Mouse (Mus musculus): ENCODE measurements around the gene Rnf31. TPM values are rescaled to one million over a fixed set of nuclear protein-coding genes. Genes with fewer than 3 reads are reported as not detected.

Gene Rnf31
- polyA plus RNA-seq, 1 experiment from 2014 or later = 18.8 TPM

- peak overlapping the region; percentile 72 for H3K27ac ChIP-seq (ENCODE audit: low read depth, low read length)
- H3K9me3 ChIP-seq (ENCODE audit: control insufficient read depth, low read length) = no peaks in the 10 kb centered on the region
- H3K4me2 ChIP-seq (ENCODE audit: low read depth, low read length) = peak overlapping the region; percentile 95
- peak overlapping the region; percentile 58 for H3K9ac ChIP-seq (replicated peaks; ENCODE audit: low read depth, low read length)
- peaks cover 8% of the 10 kb centered on the region; the same call in 1 of the 2 replicates for H3K4me1 ChIP-seq (ENCODE audit: control insufficient read depth, insufficient read depth, low read length)
- no peak; the same call in none of the 2 replicates for ATAC-seq (ENCODE audit: low read depth)
- peak overlapping the region; percentile 54 for H3K4me3 ChIP-seq (ENCODE audit: low read depth, low read length)
- WGBS = 3% methylated on average over 23 of the region's 23 CpGs
- no peaks in the 10 kb centered on the region for H3K27me3 ChIP-seq (ENCODE audit: control insufficient read depth, insufficient read depth, low read length)
- peaks cover 54% of the 10 kb centered on the region for H3K36me3 ChIP-seq (ENCODE audit: control insufficient read depth, insufficient read depth, low read length)
Measured at GRCm38 (mm10) chr14:55634874-55635522, 43.5 kb downstream of the Rnf31 start.

GRCm38 (mm10) chr14:55635523-55636007, 44.1 kb downstream of the Rnf31 start, which contains the start of gene Ipo4:
TSS of gene Ipo4 (minus strand) at chr14:55635957.
- H3K9ac ChIP-seq (replicated peaks; ENCODE audit: low read depth, low read length) = peak within 1 kb of the TSS; percentile 58
- peak within 1 kb of the TSS; percentile 54 for H3K4me3 ChIP-seq (ENCODE audit: low read depth, low read length)
- peak within 1 kb of the TSS; percentile 95 for H3K4me2 ChIP-seq (ENCODE audit: low read depth, low read length)
- ATAC-seq (ENCODE audit: low read depth) = peak; percentile 93
- H3K36me3 ChIP-seq (ENCODE audit: control insufficient read depth, insufficient read depth, low read length) = peaks cover 52% of the 10 kb centered on the region
- peaks cover 8% of the 10 kb centered on the region; the same call in 1 of the 2 replicates for H3K4me1 ChIP-seq (ENCODE audit: control insufficient read depth, insufficient read depth, low read length)
- peak within 1 kb of the TSS; percentile 72 for H3K27ac ChIP-seq (ENCODE audit: low read depth, low read length)
- 2% methylated on average over 30 of the region's 33 CpGs for WGBS
- no peaks in the 10 kb centered on the region for H3K9me3 ChIP-seq (ENCODE audit: control insufficient read depth, low read length)
- no peaks in the 10 kb centered on the region for H3K27me3 ChIP-seq (ENCODE audit: control insufficient read depth, insufficient read depth, low read length)

- Histone ChIP-seq H3K9me3 (ENCODE audit: control insufficient read depth, low read length) (no peaks in the 10 kb centered on the region), H3K27ac (ENCODE audit: low read depth, low read length) (no peak within 1 kb of the TSS), H3K4me2 (ENCODE audit: low read depth, low read length) (no peak within 1 kb of the TSS), H3K27me3 (ENCODE audit: control insufficient read depth, insufficient read depth, low read length) (no peaks in the 10 kb centered on the region), H3K4me3 (ENCODE audit: low read depth, low read length) (no peak within 1 kb of the TSS), H3K36me3 (ENCODE audit: control insufficient read depth, insufficient read depth, low read length) (peaks cover 32% of the 10 kb centered on the region), H3K4me1 (ENCODE audit: control insufficient read depth, insufficient read depth, low read length) (peaks cover 13% of the 10 kb centered on the region; the same call in 1 of the 2 replicates), H3K9ac (replicated peaks; ENCODE audit: low read depth, low read length) (no peak within 1 kb of the TSS)
- ATAC-seq (ENCODE audit: low read depth) = no peak
- WGBS = 93% methylated on average over 9 of the region's 9 CpGs
Measured at GRCm38 (mm10) chr14:55637795-55638194, 46.3 kb downstream of the Rnf31 start, which contains the start of gene Gm49378. TSS of gene Gm49378 (minus strand) at chr14:55637895.

GRCm38 (mm10) chr14:55640816-55641215, 49.3 kb downstream of the Rnf31 start:
- 97% methylated on average over 14 of the region's 14 CpGs for WGBS
- no peak overlapping the region for H3K4me3 ChIP-seq (ENCODE audit: low read depth, low read length)
- no peak overlapping the region for H3K27ac ChIP-seq (ENCODE audit: low read depth, low read length)
- H3K4me2 ChIP-seq (ENCODE audit: low read depth, low read length) = no peak overlapping the region
- H3K9me3 ChIP-seq (ENCODE audit: control insufficient read depth, low read length) = no peaks in the 10 kb centered on the region
- H3K9ac ChIP-seq (replicated peaks; ENCODE audit: low read depth, low read length) = no peak overlapping the region
- no peak for ATAC-seq (ENCODE audit: low read depth)
- peaks cover 14% of the 10 kb centered on the region; the same call in 1 of the 2 replicates for H3K4me1 ChIP-seq (ENCODE audit: control insufficient read depth, insufficient read depth, low read length)
- no peaks in the 10 kb centered on the region for H3K27me3 ChIP-seq (ENCODE audit: control insufficient read depth, insufficient read depth, low read length)
- peaks cover 23% of the 10 kb centered on the region; the same call in 1 of the 2 replicates for H3K36me3 ChIP-seq (ENCODE audit: control insufficient read depth, insufficient read depth, low read length)

GRCm38 (mm10) chr14:55641291-55641690, 49.8 kb downstream of the Rnf31 start:
- Histone ChIP-seq H3K4me3 (ENCODE audit: low read depth, low read length) (no peak overlapping the region), H3K4me2 (ENCODE audit: low read depth, low read length) (no peak overlapping the region), H3K4me1 (ENCODE audit: control insufficient read depth, insufficient read depth, low read length) (peaks cover 14% of the 10 kb centered on the region; the same call in 1 of the 2 replicates), H3K27ac (ENCODE audit: low read depth, low read length) (no peak overlapping the region), H3K27me3 (ENCODE audit: control insufficient read depth, insufficient read depth, low read length) (no peaks in the 10 kb centered on the region), H3K36me3 (ENCODE audit: control insufficient read depth, insufficient read depth, low read length) (peaks cover 20% of the 10 kb centered on the region; the same call in 1 of the 2 replicates), H3K9ac (replicated peaks; ENCODE audit: low read depth, low read length) (no peak overlapping the region), H3K9me3 (ENCODE audit: control insufficient read depth, low read length) (no peaks in the 10 kb centered on the region)
- no peak for ATAC-seq (ENCODE audit: low read depth)
- WGBS = 95% methylated on average over 13 of the region's 13 CpGs

- Histone ChIP-seq H3K36me3 (ENCODE audit: control insufficient read depth, insufficient read depth, low read length) (peaks cover 17% of the 10 kb centered on the region; the same call in 1 of the 2 replicates), H3K9me3 (ENCODE audit: control insufficient read depth, low read length) (no peaks in the 10 kb centered on the region), H3K27me3 (ENCODE audit: control insufficient read depth, insufficient read depth, low read length) (no peaks in the 10 kb centered on the region), H3K9ac (replicated peaks; ENCODE audit: low read depth, low read length) (peak overlapping the region; percentile 92), H3K27ac (ENCODE audit: low read depth, low read length) (peak overlapping the region; percentile 98; the same call in 1 of the 2 replicates), H3K4me2 (ENCODE audit: low read depth, low read length) (peak overlapping the region; percentile 81), H3K4me1 (ENCODE audit: control insufficient read depth, insufficient read depth, low read length) (peaks cover 14% of the 10 kb centered on the region; the same call in 1 of the 2 replicates), H3K4me3 (ENCODE audit: low read depth, low read length) (peak overlapping the region; percentile 95)
- ATAC-seq (ENCODE audit: low read depth) = peak; percentile 54
- WGBS = 20% methylated on average over 8 of the region's 8 CpGs
Measured at GRCm38 (mm10) chr14:55642679-55643059, 51.2 kb downstream of the Rnf31 start.

GRCm38 (mm10) chr14:55643060-55643907, 51.8 kb downstream of the Rnf31 start, which contains the start of gene Tm9sf1:
TSS of gene Tm9sf1 (minus strand) at chr14:55643806.
- peak; percentile 88 for ATAC-seq (ENCODE audit: low read depth)

GRCm38 (mm10) chr14:55644261-55644888, 52.9 kb downstream of the Rnf31 start:
- peak overlapping the region; percentile 95 for H3K4me3 ChIP-seq (ENCODE audit: low read depth, low read length)
- peaks cover 10% of the 10 kb centered on the region; the same call in 1 of the 2 replicates for H3K36me3 ChIP-seq (ENCODE audit: control insufficient read depth, insufficient read depth, low read length)
- no peak overlapping the region for H3K27ac ChIP-seq (ENCODE audit: low read depth, low read length)
- H3K27me3 ChIP-seq (ENCODE audit: control insufficient read depth, insufficient read depth, low read length) = no peaks in the 10 kb centered on the region
- WGBS = 30% methylated on average over 17 of the region's 17 CpGs
- H3K9me3 ChIP-seq (ENCODE audit: control insufficient read depth, low read length) = no peaks in the 10 kb centered on the region
- H3K4me2 ChIP-seq (ENCODE audit: low read depth, low read length) = peak overlapping the region; percentile 81
- H3K4me1 ChIP-seq (ENCODE audit: control insufficient read depth, insufficient read depth, low read length) = peaks cover 14% of the 10 kb centered on the region; the same call in 1 of the 2 replicates
- peak overlapping the region; percentile 92; the same call in 1 of the 2 replicates for H3K9ac ChIP-seq (replicated peaks; ENCODE audit: low read depth, low read length)
- no peak for ATAC-seq (ENCODE audit: low read depth)

More at GRCm38 (mm10) chr14:55643060-55643907, 51.8 kb downstream of the Rnf31 start, which contains the start of gene Tm9sf1:
- Histone ChIP-seq H3K27ac (ENCODE audit: low read depth, low read length) (peak within 1 kb of the TSS; percentile 98), H3K9me3 (ENCODE audit: control insufficient read depth, low read length) (no peaks in the 10 kb centered on the region), H3K4me2 (ENCODE audit: low read depth, low read length) (peak within 1 kb of the TSS; percentile 81), H3K9ac (replicated peaks; ENCODE audit: low read depth, low read length) (peak within 1 kb of the TSS; percentile 92), H3K4me3 (ENCODE audit: low read depth, low read length) (peak within 1 kb of the TSS; percentile 95), H3K4me1 (ENCODE audit: control insufficient read depth, insufficient read depth, low read length) (peaks cover 14% of the 10 kb centered on the region; the same call in 1 of the 2 replicates), H3K36me3 (ENCODE audit: control insufficient read depth, insufficient read depth, low read length) (peaks cover 15% of the 10 kb centered on the region; the same call in 1 of the 2 replicates), H3K27me3 (ENCODE audit: control insufficient read depth, insufficient read depth, low read length) (no peaks in the 10 kb centered on the region)
- WGBS = under 1% methylated on average over 86 of the region's 89 CpGs

All from neural tube, embryonic 14.5 days (tissue).